Mouse (Mus musculus) bone marrow, adult 2 months (tissue): ENCODE data around the gene Ubash3a. TPM values are rescaled to one million over a fixed set of nuclear protein-coding genes. Genes with fewer than 3 reads are reported as not detected.

Experiments
- H3K27ac ChIP-seq: fragments of 200-500 bp; 2 replicates; pipeline ENCODE4 v1.5.1; 2012; ENCODE audit warnings: low read depth, mild to moderate bottlenecking, control low read depth, inconsistent platforms, low read length; ENCODE audit not compliant: control insufficient read depth, poor library complexity, insufficient read depth
- H3K4me1 ChIP-seq: fragments of 200-500 bp; 2 replicates; pipeline ENCODE4 v1.6.1; 2011; ENCODE audit warnings: low read length; ENCODE audit not compliant: control insufficient read depth, insufficient read depth
- H3K4me3 ChIP-seq: fragments of 200-500 bp; replicated peaks from 2 replicates; pipeline ENCODE3; 2011; ENCODE audit warnings: mild to moderate bottlenecking, low read depth, low read length, control low read depth; ENCODE audit not compliant: control insufficient read depth
- CTCF ChIP-seq: fragments of 200-500 bp; IDR thresholded peaks from 2 replicates; pipeline ENCODE4 v1.5.1; 2011; ENCODE audit warnings: low read length, control low read depth; ENCODE audit not compliant: control insufficient read depth, insufficient read depth
- POLR2A ChIP-seq: fragments of 200-500 bp; IDR thresholded peaks from 2 replicates; pipeline ENCODE4 v1.6.1; 2011; ENCODE audit warnings: low read depth, mild to moderate bottlenecking, control low read depth, low read length, borderline replicate concordance; ENCODE audit not compliant: control insufficient read depth
- WGBS: fragments of 180-500 bp; shearing (Covaris S2); methylation state at CpG from one replicate; pipeline ENCODE4 v1.1.7; 2018; 5-methylcytosine and 5-hydroxymethylcytosine counted together
- polyA plus RNA-seq: library from polyadenylated mRNA; stranded (reverse); fragments of >200 nt; gene quantifications from 2 replicates; pipeline ENCODE4 v1.2.4, GENCODE M21; 2011; ENCODE audit warnings: low replicate concordance; ENCODE audit not compliant: missing spikeins, insufficient read depth, insufficient read length

The Ubash3a gene
- polyA plus RNA-seq, 1 experiment: 13.0 TPM

GRCm38 (mm10) chr17:31294363-31295214 is 86.9 kb downstream of the Ubash3a start:
- TF ChIP-seq POLR2A: no peak
- 0 out of 2 replicates have a peak, but pooled peaks have one; percentile 17 for TF ChIP-seq CTCF
- WGBS: 39% methylated on average over 15 of the region's 15 CpGs
- peaks cover 4% of the 10 kb centered on the region for H3K4me1 ChIP-seq
- peak overlapping the region; percentile 68 for H3K4me3 ChIP-seq
- H3K27ac ChIP-seq: peak overlapping the region; percentile 90

- Histone ChIP-seq H3K27ac (peak overlapping the region; percentile 90), H3K4me1 (peaks cover 3% of the 10 kb centered on the region), H3K4me3 (peak overlapping the region; percentile 68)
- 2% methylated on average over 25 of the region's 25 CpGs for WGBS
- TF ChIP-seq CTCF: peak; percentile 77
- TF ChIP-seq POLR2A: no peak
Measured at GRCm38 (mm10) chr17:31295215-31295891, 87.7 kb downstream of the Ubash3a start.

- peak overlapping the region; percentile 90 for H3K27ac ChIP-seq
- WGBS: 1% methylated on average over 68 of the region's 68 CpGs
Measured at GRCm38 (mm10) chr17:31295892-31296781, 88.5 kb downstream of the Ubash3a start.

More at GRCm38 (mm10) chr17:31295892-31296781, 88.5 kb downstream of the Ubash3a start:
- peak overlapping the region; percentile 68 for H3K4me3 ChIP-seq
- H3K4me1 ChIP-seq: peaks cover 2% of the 10 kb centered on the region
- TF ChIP-seq POLR2A (peak; percentile 35; the same call in 1 of the 2 replicates), CTCF (no peak)

Other genes with a start within 250 kb of the Ubash3a start
- 5.2 and 10.4 TPM in 2 replicates for gene Abcg1, start 150.2 kb upstream of the Ubash3a start, polyA plus RNA-seq
- gene Tff3, start 78.2 kb upstream of the Ubash3a start, polyA plus RNA-seq: not detected in 2 replicates
- gene Tff2, start 63.6 kb upstream of the Ubash3a start, polyA plus RNA-seq: not detected in 2 replicates
- gene Tff1, start 42.6 kb upstream of the Ubash3a start, polyA plus RNA-seq: not detected in 2 replicates
- 4.2 and 4.3 TPM in 2 replicates for gene Tmprss3, start 8.9 kb upstream of the Ubash3a start, polyA plus RNA-seq
- gene Rsph1, start 69.5 kb downstream of the Ubash3a start, polyA plus RNA-seq: 5.8 and 10.4 TPM in 2 replicates
- 5.5 and 21.9 TPM in 2 replicates for gene Slc37a1, start 78.9 kb downstream of the Ubash3a start, polyA plus RNA-seq
- 1.3 and 2.9 TPM in 2 replicates for gene Pde9a, start 178.3 kb downstream of the Ubash3a start, polyA plus RNA-seq